Mouse (Mus musculus): ENCODE measurements around the gene Wtip. TPM values are rescaled to one million over a fixed set of nuclear protein-coding genes. Genes with fewer than 3 reads are reported as not detected.
"Not testable (repeated sequence)": the region's sequence is repeated elsewhere in the genome, so short reads cannot be mapped to it uniquely, and the experiment has no call there.

The Wtip gene
- polyA plus RNA-seq (2016; fragmentation: Nextera tagmentation; extraction: Ambion mirVana) = 7.7 and 8.7 TPM in 2 replicates

GRCm38 (mm10) chr7:34133117-34133762 is at the start of gene Wtip:
TSS of gene Wtip (minus strand) at chr7:34133268.
- H3K4me2 ChIP-seq (replicated peaks) = peak within 1 kb of the TSS; percentile 59
- peak within 1 kb of the TSS; percentile 84 for H3K27ac ChIP-seq
- no peaks in the 10 kb centered on the region for H3K27me3 ChIP-seq
- peaks cover 26% of the 10 kb centered on the region for H3K4me1 ChIP-seq
- H3K9me3 ChIP-seq = no peaks in the 10 kb centered on the region
- peak within 1 kb of the TSS; percentile 88 for H3K4me3 ChIP-seq
- 1% methylated on average over 60 of the region's 65 CpGs for WGBS
- no peaks in the 10 kb centered on the region; the same call in 1 of the 2 replicates for H3K36me3 ChIP-seq
- H3K9ac ChIP-seq = peak within 1 kb of the TSS; percentile 97
- peak; percentile 90 for ATAC-seq (ENCODE audit: insufficient number of reproducible peaks, insufficient read depth, low FRiP score, low TSS enrichment)

- ATAC-seq (ENCODE audit: insufficient number of reproducible peaks, insufficient read depth, low FRiP score, low TSS enrichment); H3K4me3 ChIP-seq: not testable (repeated sequence)
- 75% methylated on average over 6 of the region's 6 CpGs for WGBS
Measured at GRCm38 (mm10) chr7:34176241-34176640, 43.2 kb upstream of the Wtip start.

GRCm38 (mm10) chr7:34172251-34172650 is 39.2 kb upstream of the Wtip start:
- Histone ChIP-seq H3K4me1 (no peaks in the 10 kb centered on the region), H3K36me3 (no peaks in the 10 kb centered on the region), H3K27ac (no peak overlapping the region), H3K4me2 (replicated peaks) (no peak overlapping the region), H3K27me3 (no peaks in the 10 kb centered on the region), H3K9ac (no peak overlapping the region), H3K4me3 (no peak overlapping the region), H3K9me3 (no peaks in the 10 kb centered on the region)
- 70% methylated on average over 1 of the region's 1 CpGs for WGBS
- ATAC-seq (ENCODE audit: insufficient number of reproducible peaks, insufficient read depth, low FRiP score, low TSS enrichment) = no peak

More at GRCm38 (mm10) chr7:34176241-34176640, 43.2 kb upstream of the Wtip start:
- not testable (repeated sequence) for H3K9me3 ChIP-seq; H3K27me3 ChIP-seq; H3K9ac ChIP-seq; H3K36me3 ChIP-seq; H3K4me2 ChIP-seq (replicated peaks); H3K27ac ChIP-seq; H3K4me1 ChIP-seq

DNA sequence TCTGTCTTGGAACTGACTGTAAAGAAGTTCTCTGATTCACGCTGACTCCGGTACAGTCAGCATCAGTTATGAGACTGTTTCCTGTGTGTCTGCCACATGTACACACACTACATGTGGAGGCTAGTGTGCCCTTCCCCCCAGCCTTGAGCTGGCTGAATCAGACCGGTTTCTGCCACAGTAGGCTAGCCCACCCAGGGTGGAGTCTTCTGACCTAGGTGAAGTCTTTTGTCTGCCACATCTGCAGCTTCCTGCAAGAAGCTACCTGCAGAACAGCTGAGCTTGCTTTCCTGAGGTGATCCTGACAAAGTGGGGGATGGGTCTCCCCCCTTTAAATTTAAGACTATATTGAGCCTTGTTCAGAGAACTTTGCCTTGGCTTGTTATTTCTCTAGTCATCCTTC is 36.4 kb upstream of the Wtip start, which contains the start of gene Uba2:
Gene Uba2, minus strand, starts transcription at position 146 of the 400 bp plus-strand sequence.
- WGBS = 81% methylated on average over 3 of the region's 3 CpGs
- Histone ChIP-seq H3K9me3 (no peaks in the 10 kb centered on the region), H3K4me1 (peaks cover 5% of the 10 kb centered on the region; the same call in 1 of the 2 replicates), H3K4me3 (peak within 1 kb of the TSS; percentile 92), H3K27me3 (no peaks in the 10 kb centered on the region), H3K9ac (peak within 1 kb of the TSS; percentile 96), H3K27ac (peak within 1 kb of the TSS; percentile 94), H3K4me2 (replicated peaks) (peak within 1 kb of the TSS; percentile 81), H3K36me3 (peaks cover 7% of the 10 kb centered on the region)
- ATAC-seq (ENCODE audit: insufficient number of reproducible peaks, insufficient read depth, low FRiP score, low TSS enrichment) = no peak

DNA sequence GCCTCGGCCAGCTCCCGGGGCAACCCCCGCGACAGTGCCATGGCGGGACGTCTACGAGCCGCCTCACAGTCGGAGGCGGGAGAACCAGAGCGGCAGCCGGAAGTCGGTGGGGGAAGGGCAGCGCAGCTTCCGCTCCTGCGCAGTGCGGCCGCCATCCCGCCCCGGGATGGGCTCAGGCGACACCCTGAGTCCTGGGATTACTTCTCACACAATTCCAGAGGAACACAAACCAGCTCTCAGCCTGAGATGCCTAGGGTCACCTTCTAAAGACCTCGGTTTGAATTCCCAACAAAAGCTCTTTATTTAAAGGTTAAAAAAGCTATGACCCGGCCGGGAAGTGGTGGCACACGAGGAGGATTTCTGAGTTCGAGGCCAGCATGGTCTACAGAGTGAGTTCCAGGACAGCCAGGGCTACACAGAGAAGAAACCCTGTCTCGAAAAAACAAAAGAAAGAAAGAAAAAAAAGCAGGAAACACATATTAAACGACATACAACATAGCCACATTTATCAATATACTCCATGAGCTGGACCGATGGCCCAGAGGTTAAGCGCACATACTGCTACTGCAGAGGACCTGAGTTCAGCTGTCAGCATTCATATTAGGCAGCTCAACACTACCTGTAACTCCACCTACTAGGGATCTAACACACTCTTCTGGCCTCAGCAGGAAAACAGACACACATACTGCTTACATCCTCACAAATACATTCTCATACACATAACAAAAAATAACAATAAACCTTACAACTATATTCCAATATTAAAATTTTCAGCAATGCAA is 35.6 kb upstream of the Wtip start:
- Histone ChIP-seq H3K4me1 (peaks cover 5% of the 10 kb centered on the region; the same call in 1 of the 2 replicates), H3K9ac (peak overlapping the region; percentile 96), H3K9me3 (no peaks in the 10 kb centered on the region), H3K4me2 (replicated peaks) (peak overlapping the region; percentile 81), H3K27ac (peak overlapping the region; percentile 94), H3K27me3 (no peaks in the 10 kb centered on the region), H3K4me3 (peak overlapping the region; percentile 92), H3K36me3 (peaks cover 8% of the 10 kb centered on the region)
- peak; percentile 88 for ATAC-seq (ENCODE audit: insufficient number of reproducible peaks, insufficient read depth, low FRiP score, low TSS enrichment)
- WGBS = 8% methylated on average over 30 of the region's 30 CpGs

GRCm38 (mm10) chr7:34167766-34168469 is 34.9 kb upstream of the Wtip start:
- Histone ChIP-seq H3K9me3 (no peaks in the 10 kb centered on the region), H3K27me3 (no peaks in the 10 kb centered on the region), H3K27ac (peak overlapping the region; percentile 94), H3K4me2 (replicated peaks) (peak overlapping the region; percentile 81), H3K4me3 (peak overlapping the region; percentile 92), H3K4me1 (peaks cover 5% of the 10 kb centered on the region; the same call in 1 of the 2 replicates), H3K9ac (peak overlapping the region; percentile 96), H3K36me3 (peaks cover 16% of the 10 kb centered on the region)
- ATAC-seq (ENCODE audit: insufficient number of reproducible peaks, insufficient read depth, low FRiP score, low TSS enrichment) = peak; percentile 44
- WGBS = under 1% methylated on average over 54 of the region's 54 CpGs

GRCm38 (mm10) chr7:34166850-34167249 is 33.8 kb upstream of the Wtip start:
- Histone ChIP-seq H3K4me2 (replicated peaks) (peak overlapping the region; percentile 32; the same call in 1 of the 2 replicates), H3K9me3 (no peaks in the 10 kb centered on the region), H3K4me3 (no peak overlapping the region; the same call in 1 of the 2 replicates), H3K4me1 (peaks cover 5% of the 10 kb centered on the region; the same call in 1 of the 2 replicates), H3K27ac (no peak overlapping the region), H3K36me3 (peaks cover 26% of the 10 kb centered on the region), H3K9ac (no peak overlapping the region), H3K27me3 (no peaks in the 10 kb centered on the region)
- ATAC-seq (ENCODE audit: insufficient number of reproducible peaks, insufficient read depth, low FRiP score, low TSS enrichment) = no peak
- WGBS = 58% methylated on average over 4 of the region's 4 CpGs

- Histone ChIP-seq H3K27me3 (no peaks in the 10 kb centered on the region), H3K36me3 (peaks cover 35% of the 10 kb centered on the region), H3K27ac (no peak overlapping the region), H3K9ac (no peak overlapping the region), H3K4me2 (replicated peaks) (no peak overlapping the region), H3K4me3 (no peak overlapping the region), H3K9me3 (no peaks in the 10 kb centered on the region), H3K4me1 (peaks cover 5% of the 10 kb centered on the region; the same call in 1 of the 2 replicates)
- WGBS = 85% methylated on average over 3 of the region's 3 CpGs
- no peak for ATAC-seq (ENCODE audit: insufficient number of reproducible peaks, insufficient read depth, low FRiP score, low TSS enrichment)
Measured at GRCm38 (mm10) chr7:34165999-34166398, 32.9 kb upstream of the Wtip start.

DNA sequence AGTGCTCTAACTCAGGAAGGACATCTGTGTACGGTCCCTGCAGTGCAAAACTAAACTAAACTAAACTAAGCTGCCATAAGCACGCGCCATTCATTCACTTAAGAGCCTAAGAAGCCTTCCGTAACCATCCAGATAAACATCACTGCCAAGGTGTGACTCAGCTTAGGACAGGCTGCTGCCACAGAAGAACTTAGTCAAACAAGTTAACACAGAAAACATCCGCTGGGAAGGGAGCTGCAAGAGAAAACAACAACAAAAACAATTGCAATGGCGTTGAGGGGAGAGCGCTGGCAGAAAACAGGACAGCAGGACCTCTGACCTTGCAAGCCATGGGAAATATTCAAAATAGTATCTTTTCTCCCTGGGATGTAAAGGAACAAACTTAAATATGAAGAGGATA is 31.6 kb upstream of the Wtip start:
- WGBS = 90% methylated on average over 7 of the region's 7 CpGs
- no peak for ATAC-seq (ENCODE audit: insufficient number of reproducible peaks, insufficient read depth, low FRiP score, low TSS enrichment)
- Histone ChIP-seq H3K36me3 (peaks cover 46% of the 10 kb centered on the region), H3K9me3 (no peaks in the 10 kb centered on the region), H3K4me3 (no peak overlapping the region), H3K27me3 (no peaks in the 10 kb centered on the region), H3K4me1 (peaks cover 5% of the 10 kb centered on the region; the same call in 1 of the 2 replicates), H3K27ac (no peak overlapping the region), H3K4me2 (replicated peaks) (no peak overlapping the region), H3K9ac (no peak overlapping the region)

- Histone ChIP-seq H3K9me3 (no peaks in the 10 kb centered on the region), H3K36me3 (peaks cover 90% of the 10 kb centered on the region), H3K27ac (no peak overlapping the region), H3K4me2 (replicated peaks) (no peak overlapping the region), H3K4me3 (no peak overlapping the region), H3K4me1 (no peaks in the 10 kb centered on the region), H3K9ac (no peak overlapping the region), H3K27me3 (no peaks in the 10 kb centered on the region)
- WGBS = 95% methylated on average over 3 of the region's 3 CpGs
- ATAC-seq (ENCODE audit: insufficient number of reproducible peaks, insufficient read depth, low FRiP score, low TSS enrichment) = no peak
Measured at GRCm38 (mm10) chr7:34159167-34159566, 26.1 kb upstream of the Wtip start.

- no peaks in the 10 kb centered on the region for H3K27me3 ChIP-seq
- no peaks in the 10 kb centered on the region for H3K9me3 ChIP-seq
- WGBS = 100% methylated on average over 3 of the region's 3 CpGs
- no peak overlapping the region for H3K9ac ChIP-seq
- no peaks in the 10 kb centered on the region for H3K4me1 ChIP-seq
- ATAC-seq (ENCODE audit: insufficient number of reproducible peaks, insufficient read depth, low FRiP score, low TSS enrichment) = no peak
- peaks cover 92% of the 10 kb centered on the region for H3K36me3 ChIP-seq
- H3K27ac ChIP-seq = no peak overlapping the region
- H3K4me2 ChIP-seq (replicated peaks) = no peak overlapping the region
- no peak overlapping the region for H3K4me3 ChIP-seq
Measured at GRCm38 (mm10) chr7:34157994-34158393, 24.9 kb upstream of the Wtip start.
